Mouse (Mus musculus): Measurements from ENCODE around the gene Ano1.

Ano1 gene

DNA sequence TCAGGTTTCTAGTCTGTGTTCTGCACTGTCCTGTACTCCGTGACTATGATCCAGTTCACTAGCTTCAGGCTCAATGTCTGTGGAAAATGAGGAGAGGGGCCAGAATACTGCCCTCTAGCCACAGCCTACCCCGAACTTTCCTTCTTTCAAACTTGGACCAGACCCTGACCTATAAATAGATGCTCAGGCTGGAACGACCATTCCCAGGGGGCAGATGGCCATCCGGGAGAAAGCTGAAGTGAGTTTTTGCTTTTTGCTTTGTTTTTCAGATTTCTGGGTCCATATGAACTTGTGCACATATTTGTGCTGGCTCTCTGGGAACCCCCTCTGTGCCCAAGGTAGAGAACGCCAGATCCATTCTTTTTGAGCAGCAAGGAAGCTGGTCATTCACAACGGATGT lies 116.9 kb downstream of the Ano1 start:
- peak; percentile 57 for DNase-seq (ENCODE audit: low spot score)

GRCm38 (mm10) chr7:144634450-144634849 lies 117.3 kb downstream of the Ano1 start:
- DNase-seq (ENCODE audit: low spot score), result no peak

DNA sequence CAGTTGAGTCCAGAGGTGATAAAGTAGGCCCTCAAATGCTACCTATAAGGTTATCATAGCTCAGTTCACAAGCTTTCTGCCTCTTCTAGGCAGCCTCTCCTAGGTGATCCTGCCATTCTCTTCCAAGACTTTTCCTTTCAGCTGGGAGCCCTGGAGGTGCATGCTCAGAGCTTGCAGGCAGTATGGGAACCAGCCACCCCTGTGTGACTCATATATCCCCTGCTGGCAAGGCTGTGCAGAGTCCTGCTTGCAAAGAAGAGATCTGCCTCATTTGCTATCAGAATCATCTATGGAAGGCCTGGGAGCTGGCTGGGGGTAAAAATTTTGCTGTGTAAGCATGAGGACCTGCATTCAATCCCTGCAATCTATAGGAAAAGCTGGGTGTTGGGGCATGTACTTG lies 119.5 kb downstream of the Ano1 start:
- DNase-seq (ENCODE audit: low spot score), result no peak

DNA sequence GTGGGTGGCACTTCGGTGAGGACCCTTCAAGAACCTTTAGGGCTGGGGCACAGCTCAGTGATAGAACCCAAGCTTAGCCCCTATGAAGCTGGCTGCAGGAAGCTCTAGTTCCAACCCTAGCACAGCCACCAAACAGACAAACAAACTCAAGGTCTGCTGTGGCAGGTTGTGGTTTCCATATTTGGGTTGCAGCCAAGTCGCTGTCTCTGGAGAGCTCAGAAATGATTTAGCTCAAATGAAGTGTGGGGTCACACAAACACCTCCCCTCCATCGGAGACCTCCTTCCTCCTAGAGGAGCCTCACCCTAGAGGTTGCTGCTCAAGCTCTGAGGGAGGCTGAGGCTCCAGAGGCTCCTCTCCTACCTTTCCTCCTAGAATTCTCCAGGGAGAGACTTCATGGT lies 121.2 kb downstream of the Ano1 start:
- no peak for DNase-seq (ENCODE audit: low spot score)

DNA sequence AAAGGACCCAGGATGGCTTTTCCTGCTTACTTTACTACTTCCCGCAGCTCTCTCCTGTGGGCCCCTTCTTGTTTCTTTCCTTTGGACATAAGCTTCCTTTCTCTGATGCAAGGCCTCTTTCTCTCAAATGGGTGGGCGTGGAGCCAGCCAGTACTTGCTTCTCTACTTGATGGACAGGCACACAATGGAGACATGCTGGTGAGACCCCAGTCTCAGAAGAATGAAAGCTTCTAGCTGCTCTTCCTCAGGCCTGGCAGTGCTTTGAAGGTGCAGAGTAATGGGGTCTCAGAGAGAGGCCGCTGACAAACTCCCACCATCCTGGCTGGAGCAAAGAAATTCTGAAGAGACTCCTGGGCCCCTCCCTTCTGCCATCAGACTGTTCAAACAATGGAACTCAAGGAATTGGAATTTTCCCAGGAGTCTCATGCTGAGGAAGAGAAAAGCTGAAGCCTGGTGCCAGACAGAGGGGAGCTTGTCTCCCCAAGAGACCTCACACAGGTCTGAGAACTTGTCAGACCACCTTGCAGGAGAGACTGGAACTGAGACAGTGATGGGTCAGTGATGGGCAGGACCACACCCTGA lies 123.3 kb downstream of the Ano1 start:
- DNase-seq (ENCODE audit: low spot score), result no peak

- no peak for DNase-seq (ENCODE audit: low spot score)
Measured at GRCm38 (mm10) chr7:144627606-144628333, 124.0 kb downstream of the Ano1 start.

GRCm38 (mm10) chr7:144626042-144626441 lies 125.7 kb downstream of the Ano1 start:
- peak; percentile 53 for DNase-seq (ENCODE audit: low spot score)

DNA sequence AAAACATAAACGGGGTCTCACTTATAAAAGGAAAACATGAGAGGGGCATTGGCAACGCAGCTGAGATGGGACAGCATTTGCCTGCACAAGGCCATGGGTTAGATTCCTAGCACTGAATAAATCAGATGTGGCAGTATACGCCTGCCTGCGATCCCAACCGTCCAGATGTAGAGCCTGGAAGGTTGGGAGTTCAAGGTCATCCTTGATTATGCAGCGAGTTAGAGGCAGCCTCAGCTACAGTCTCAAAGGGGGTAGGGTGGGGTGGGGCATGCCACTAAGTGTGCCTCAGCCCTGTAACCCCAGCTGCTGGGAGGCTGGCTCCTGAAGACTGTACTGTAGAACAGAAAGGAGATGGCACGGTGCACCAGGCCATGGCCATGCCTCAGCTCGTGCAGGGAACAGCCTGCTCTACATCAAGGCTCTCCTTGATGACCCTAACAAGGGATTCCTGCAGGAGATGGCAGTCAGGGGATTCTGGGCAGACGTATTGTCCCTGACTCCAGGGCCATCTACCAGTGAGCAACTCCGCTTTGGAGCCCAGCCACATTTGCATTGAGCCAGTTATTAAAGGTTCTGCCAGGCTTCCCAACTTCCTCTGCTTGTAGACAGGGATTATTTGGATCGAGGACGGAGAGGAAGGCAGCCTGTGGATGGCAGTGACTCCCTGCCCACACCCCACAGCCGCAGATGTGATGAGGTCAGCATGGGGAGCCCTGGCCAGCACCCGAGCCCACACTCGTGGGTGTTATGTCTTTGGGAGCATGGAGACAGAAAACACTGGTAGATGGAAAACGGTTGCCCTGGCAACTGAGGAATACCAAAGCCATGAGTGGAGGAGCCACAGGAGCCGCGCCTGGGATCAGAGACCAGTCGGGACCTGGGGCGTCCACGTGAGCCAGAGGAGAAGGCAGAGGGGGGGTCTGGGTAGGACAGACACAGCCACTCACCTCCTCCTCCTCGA lies 130.8 kb downstream of the Ano1 start:
- DNase-seq (ENCODE audit: low spot score), result no peak

DNA sequence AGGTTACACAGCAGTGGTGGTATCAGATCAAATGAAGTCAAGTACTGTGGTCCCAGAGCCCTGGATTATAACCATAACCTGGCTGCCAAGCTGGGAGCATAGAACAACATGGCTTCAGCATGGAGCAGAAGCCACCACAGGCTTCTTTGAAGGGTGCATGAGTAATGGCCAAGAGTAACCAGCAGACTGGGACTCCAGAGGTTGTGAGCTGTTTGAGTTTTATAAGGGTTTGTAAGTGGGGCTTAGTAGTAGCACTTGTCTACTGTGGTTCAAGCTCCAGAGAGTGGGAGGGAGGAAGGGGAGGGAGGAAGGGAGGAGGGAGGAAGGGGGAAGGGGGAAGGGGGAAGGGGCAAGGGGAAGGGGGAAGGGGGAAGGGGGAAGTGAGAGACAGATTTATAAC lies 131.5 kb downstream of the Ano1 start:
- no peak for DNase-seq (ENCODE audit: low spot score)

GRCm38 (mm10) chr7:144615343-144615742 lies 136.4 kb downstream of the Ano1 start:
- peak; percentile 43 for DNase-seq (ENCODE audit: low spot score)

DNA sequence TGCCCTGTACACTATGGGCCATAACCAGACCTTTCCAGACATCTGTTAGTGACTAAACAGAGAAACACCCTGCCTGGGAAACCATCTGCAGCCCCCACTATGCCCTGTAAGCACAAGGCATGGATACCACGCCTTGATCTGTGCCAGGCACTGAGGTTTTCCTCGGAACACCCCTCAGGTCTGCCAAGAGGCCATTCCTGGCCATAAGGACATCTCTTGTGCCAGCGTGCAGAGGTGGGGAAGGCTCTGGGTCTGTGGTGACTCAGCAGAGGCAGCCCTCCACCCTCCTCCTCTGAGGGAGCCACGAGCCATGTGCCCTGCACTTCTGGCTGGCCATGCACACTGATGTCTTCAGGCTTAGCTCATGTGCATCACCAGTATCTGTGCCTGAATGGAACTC lies 138.9 kb downstream of the Ano1 start:
- peak; percentile 10 for DNase-seq (ENCODE audit: low spot score)

DNA sequence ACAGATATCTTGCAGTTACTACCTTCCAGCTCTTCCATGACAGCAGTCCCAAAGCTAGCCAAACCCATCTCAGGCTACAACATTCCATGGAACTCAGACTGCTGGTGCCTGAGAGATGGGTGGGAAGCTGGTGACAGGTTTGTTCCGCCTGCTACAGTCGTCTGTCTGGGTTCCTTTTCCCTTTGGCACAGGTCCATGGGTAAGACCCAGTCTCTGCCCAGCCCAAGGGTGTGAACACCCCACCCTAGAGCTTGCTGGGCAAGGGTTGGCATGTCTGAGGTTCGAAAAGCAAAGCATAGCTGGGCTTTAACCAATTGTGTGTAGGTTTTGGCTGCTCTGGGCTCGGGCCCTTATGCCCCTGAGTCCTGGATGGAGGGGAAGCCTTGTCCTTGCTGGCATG lies 139.4 kb downstream of the Ano1 start:
- DNase-seq (ENCODE audit: low spot score), result no peak

DNA sequence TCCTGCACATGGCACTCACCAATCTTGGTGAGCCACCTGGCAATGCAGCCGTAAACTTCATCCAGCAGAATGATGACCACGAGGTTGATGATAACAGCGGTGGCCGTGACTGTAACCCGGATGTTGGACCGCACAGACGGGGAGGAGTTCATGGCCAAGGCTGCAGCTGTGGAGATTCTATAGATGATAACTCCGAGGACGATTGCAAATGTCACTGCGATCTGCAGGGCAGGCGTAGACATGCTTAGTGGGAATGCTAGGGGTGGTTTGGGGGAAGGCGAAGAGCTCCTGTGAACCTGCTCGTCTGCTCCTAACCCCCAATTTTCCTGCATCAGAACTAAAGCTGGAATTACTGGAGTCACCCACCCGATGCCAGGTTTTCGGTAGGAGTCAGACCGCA lies 140.2 kb downstream of the Ano1 start:
- DNase-seq (ENCODE audit: low spot score), result no peak

GRCm38 (mm10) chr7:144609568-144609967 lies 142.2 kb downstream of the Ano1 start:
- no peak for DNase-seq (ENCODE audit: low spot score)

- no peak for DNase-seq (ENCODE audit: low spot score)
Measured at GRCm38 (mm10) chr7:144607862-144608261, 143.9 kb downstream of the Ano1 start.

- DNase-seq (ENCODE audit: low spot score), result peak; percentile 13
Measured at GRCm38 (mm10) chr7:144604735-144605134, 147.0 kb downstream of the Ano1 start.

- DNase-seq (ENCODE audit: low spot score), result peak; percentile 42
Measured at GRCm38 (mm10) chr7:144604291-144604690, 147.5 kb downstream of the Ano1 start.

GRCm38 (mm10) chr7:144600333-144600900 lies 151.4 kb downstream of the Ano1 start:
- no peak for DNase-seq (ENCODE audit: low spot score)

DNA sequence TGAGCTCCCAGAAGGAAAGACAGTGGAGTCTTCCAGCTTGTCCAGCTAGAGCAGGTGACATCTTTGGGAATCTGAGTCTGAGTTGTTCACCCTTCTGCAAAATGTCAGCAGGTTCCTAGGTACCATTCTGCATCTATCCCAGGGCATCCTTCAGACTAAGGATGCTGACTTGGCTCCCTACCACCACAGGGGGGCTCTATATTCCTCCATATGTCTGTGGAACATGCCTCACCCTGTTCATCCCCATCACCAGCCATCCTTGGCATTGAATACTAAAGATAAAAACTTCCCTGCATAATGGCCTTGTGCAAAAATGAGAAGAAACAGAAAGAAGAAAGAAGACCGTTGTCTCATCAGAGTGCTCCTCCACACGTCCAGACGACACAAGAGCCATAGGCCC lies 162.3 kb downstream of the Ano1 start:
- peak; percentile 31 for DNase-seq (ENCODE audit: low spot score)

GRCm38 (mm10) chr7:144587291-144587690 lies 164.5 kb downstream of the Ano1 start:
- peak; percentile 67 for DNase-seq (ENCODE audit: low spot score)

- DNase-seq (ENCODE audit: low spot score), result peak; percentile 51
Measured at GRCm38 (mm10) chr7:144585648-144586047, 166.1 kb downstream of the Ano1 start.

DNA sequence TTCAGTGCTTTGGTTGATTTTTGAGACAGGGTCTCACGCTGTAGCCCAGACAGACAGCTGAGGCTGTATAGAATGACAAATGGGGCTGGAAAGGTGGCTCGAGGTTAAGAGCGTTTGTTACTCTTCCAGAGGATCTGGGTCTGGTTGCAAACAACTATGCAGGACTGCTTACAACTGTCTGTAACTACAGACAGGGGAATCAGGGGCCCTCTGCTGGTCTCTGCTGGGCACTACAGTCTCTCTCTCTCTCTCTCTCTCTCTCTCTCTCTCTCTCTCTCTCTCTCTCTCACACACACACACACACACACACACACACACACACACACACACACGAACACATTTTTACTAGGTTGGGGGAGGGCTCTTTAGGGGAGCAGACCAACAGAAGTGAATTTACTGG lies 168.2 kb downstream of the Ano1 start:
- DNase-seq (ENCODE audit: low spot score), result peak; percentile 65

Measured in adipocyte (in vitro differentiated cells).